Mouse (Mus musculus) E14TG2a.4 (cell line): ENCODE measurements around the gene Slc10a7.

Source experiments
- CTCF ChIP-seq: conservative IDR thresholded peaks from 2 replicates; pipeline ENCODE4 v1.5.1; 2014; ENCODE audit warnings: low read length
- NANOG ChIP-seq: IDR thresholded peaks from 2 replicates; pipeline ENCODE4 v1.6.1; 2014; ENCODE audit warnings: borderline replicate concordance, low read length, mixed read lengths

DNA sequence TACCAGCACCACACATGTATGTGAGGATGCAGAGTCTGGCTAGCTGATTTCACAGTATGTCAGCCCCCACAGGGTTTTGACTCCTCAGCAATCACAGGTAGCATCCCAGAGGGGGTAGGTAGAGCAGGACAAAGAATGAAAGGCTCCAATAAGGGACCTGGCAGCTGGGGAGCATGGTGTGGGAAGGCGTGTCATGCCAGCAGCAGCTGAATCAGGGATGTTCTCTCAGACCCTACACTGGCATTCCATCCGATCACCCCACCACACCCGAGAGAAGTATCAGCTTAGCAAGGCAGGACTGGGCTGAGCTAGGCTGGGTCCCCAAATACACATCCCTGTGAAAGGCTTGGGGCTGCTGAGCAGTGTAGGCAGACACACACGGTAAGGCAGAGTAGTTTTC lies 229.2 kb downstream of the Slc10a7 start:
- TF ChIP-seq CTCF = no peak
- TF ChIP-seq NANOG = no peak
